Mouse (Mus musculus): ENCODE results near the gene Specc1l. TPM values are rescaled to one million over a fixed set of nuclear protein-coding genes. Genes with fewer than 3 reads are reported as not detected.

Gene Specc1l
- polyA plus RNA-seq, 1 experiment from 2014 or later, result 42.5 TPM

DNA sequence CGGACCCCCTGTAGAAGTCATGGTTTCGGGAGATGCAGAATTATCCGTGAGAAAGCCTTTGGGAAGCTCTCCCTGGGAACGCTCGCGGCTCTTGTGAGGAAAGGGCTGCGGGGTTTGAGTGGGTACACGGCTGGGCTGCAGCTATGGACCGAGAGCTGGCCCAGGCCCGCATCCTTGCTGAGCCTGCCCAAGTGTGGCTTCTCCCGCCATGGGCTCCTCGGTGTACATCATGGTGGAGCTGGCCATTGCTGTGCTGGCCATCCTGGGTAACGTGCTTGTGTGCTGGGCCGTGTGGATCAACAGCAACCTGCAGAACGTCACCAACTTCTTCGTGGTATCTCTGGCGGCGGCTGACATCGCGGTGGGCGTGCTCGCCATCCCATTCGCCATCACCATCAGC is 113.9 kb downstream of the Specc1l start:
- WGBS, result 97% methylated on average over 23 of the region's 23 CpGs
- H3K9me3 ChIP-seq (ENCODE audit: control insufficient read depth, low read length), result no peaks in the 10 kb centered on the region
- H3K4me3 ChIP-seq (replicated peaks; ENCODE audit: low read length), result no peak overlapping the region
- H3K9ac ChIP-seq (replicated peaks; ENCODE audit: low read depth, low read length), result no peak overlapping the region
- no peak for ATAC-seq
- no peak overlapping the region for H3K27ac ChIP-seq (ENCODE audit: low read length)
- H3K4me1 ChIP-seq (replicated peaks; ENCODE audit: control insufficient read depth, insufficient read depth, low read length), result no peaks in the 10 kb centered on the region
- H3K27me3 ChIP-seq (replicated peaks; ENCODE audit: control insufficient read depth, insufficient read depth, low read length), result no peaks in the 10 kb centered on the region
- H3K4me2 ChIP-seq (ENCODE audit: low read length), result no peak overlapping the region
- H3K36me3 ChIP-seq (ENCODE audit: control insufficient read depth, insufficient read depth), result no peaks in the 10 kb centered on the region

DNA sequence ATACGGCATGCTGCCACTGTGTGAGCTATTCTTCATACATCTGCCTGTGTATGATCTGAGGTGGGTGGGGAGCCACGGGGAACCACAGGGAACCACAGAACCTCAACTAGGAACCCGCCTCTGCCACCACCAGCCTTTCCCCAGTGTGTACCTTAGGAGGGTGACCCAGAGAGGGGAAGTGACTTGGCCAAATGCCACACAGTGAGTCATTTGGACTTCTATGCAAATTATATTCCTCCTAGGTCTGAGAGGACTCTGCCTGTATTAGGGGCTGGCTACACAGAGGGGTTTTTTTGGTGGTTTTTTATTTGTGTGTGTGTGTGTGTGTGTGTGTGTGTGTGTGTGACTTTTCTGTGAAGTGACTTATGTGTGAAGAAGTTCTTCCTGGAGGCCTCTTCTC is 114.7 kb downstream of the Specc1l start:
- Histone ChIP-seq H3K36me3 (ENCODE audit: control insufficient read depth, insufficient read depth) (no peaks in the 10 kb centered on the region), H3K4me1 (replicated peaks; ENCODE audit: control insufficient read depth, insufficient read depth, low read length) (no peaks in the 10 kb centered on the region), H3K4me3 (replicated peaks; ENCODE audit: low read length) (no peak overlapping the region), H3K4me2 (ENCODE audit: low read length) (no peak overlapping the region), H3K9ac (replicated peaks; ENCODE audit: low read depth, low read length) (no peak overlapping the region), H3K27me3 (replicated peaks; ENCODE audit: control insufficient read depth, insufficient read depth, low read length) (no peaks in the 10 kb centered on the region), H3K27ac (ENCODE audit: low read length) (no peak overlapping the region), H3K9me3 (ENCODE audit: control insufficient read depth, low read length) (no peaks in the 10 kb centered on the region)
- 84% methylated on average over 3 of the region's 3 CpGs for WGBS
- ATAC-seq, result no peak

DNA sequence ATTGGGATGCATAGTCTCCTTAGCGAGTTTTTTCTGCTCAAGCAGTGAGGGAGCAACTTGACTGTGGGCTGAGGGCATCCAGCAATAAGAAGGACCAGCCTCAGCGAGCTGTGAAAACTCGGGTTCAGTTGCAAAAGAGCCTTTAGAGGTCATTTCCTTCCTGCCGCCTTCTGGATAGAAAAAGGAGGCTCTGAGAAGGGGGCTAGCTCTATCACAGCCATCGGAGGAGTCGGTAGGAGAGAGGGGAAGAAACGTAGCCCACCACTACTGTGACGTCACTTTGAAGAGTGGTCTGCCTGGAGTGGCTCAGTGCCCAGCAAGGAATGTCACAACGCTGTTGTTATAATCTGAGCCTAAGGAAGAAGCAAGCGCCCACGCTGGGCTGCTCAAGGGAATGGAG is 115.2 kb downstream of the Specc1l start:
- no peak for ATAC-seq
- Histone ChIP-seq H3K27me3 (replicated peaks; ENCODE audit: control insufficient read depth, insufficient read depth, low read length) (no peaks in the 10 kb centered on the region), H3K4me2 (ENCODE audit: low read length) (no peak overlapping the region), H3K36me3 (ENCODE audit: control insufficient read depth, insufficient read depth) (no peaks in the 10 kb centered on the region), H3K9ac (replicated peaks; ENCODE audit: low read depth, low read length) (no peak overlapping the region), H3K4me1 (replicated peaks; ENCODE audit: control insufficient read depth, insufficient read depth, low read length) (no peaks in the 10 kb centered on the region), H3K9me3 (ENCODE audit: control insufficient read depth, low read length) (no peaks in the 10 kb centered on the region), H3K27ac (ENCODE audit: low read length) (no peak overlapping the region), H3K4me3 (replicated peaks; ENCODE audit: low read length) (no peak overlapping the region)
- 74% methylated on average over 11 of the region's 11 CpGs for WGBS

DNA sequence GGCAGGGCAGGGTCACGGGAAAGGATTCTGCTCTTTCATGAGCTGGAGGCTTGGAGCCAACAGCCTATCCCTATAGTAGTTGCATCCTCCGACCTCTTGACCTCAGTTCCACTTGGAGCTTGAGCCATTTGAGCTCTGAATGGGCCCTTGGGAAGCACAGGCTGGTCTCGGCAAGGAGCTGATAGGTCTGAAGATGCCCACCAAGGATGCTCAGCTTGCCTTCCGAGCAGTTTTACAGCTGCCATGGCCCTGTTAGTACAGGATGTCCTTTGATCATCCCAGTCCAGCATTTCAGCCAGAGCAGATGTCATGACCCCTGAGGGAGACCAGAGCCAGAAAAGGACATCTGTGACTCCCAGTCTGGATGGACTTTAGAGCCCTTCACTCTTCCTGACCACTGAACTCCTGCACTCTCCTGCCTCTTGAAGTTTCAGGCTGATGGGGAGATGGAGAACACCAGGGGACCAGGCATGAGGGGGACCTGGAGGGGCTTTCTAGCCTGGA is 116.4 kb downstream of the Specc1l start:
- H3K4me3 ChIP-seq (replicated peaks; ENCODE audit: low read length), result no peak overlapping the region
- H3K27me3 ChIP-seq (replicated peaks; ENCODE audit: control insufficient read depth, insufficient read depth, low read length), result no peaks in the 10 kb centered on the region
- no peaks in the 10 kb centered on the region for H3K4me1 ChIP-seq (replicated peaks; ENCODE audit: control insufficient read depth, insufficient read depth, low read length)
- H3K4me2 ChIP-seq (ENCODE audit: low read length), result no peak overlapping the region
- 57% methylated on average over 4 of the region's 4 CpGs for WGBS
- H3K9me3 ChIP-seq (ENCODE audit: control insufficient read depth, low read length), result no peaks in the 10 kb centered on the region
- ATAC-seq, result no peak
- no peak overlapping the region for H3K9ac ChIP-seq (replicated peaks; ENCODE audit: low read depth, low read length)
- H3K36me3 ChIP-seq (ENCODE audit: control insufficient read depth, insufficient read depth), result no peaks in the 10 kb centered on the region
- H3K27ac ChIP-seq (ENCODE audit: low read length), result no peak overlapping the region

DNA sequence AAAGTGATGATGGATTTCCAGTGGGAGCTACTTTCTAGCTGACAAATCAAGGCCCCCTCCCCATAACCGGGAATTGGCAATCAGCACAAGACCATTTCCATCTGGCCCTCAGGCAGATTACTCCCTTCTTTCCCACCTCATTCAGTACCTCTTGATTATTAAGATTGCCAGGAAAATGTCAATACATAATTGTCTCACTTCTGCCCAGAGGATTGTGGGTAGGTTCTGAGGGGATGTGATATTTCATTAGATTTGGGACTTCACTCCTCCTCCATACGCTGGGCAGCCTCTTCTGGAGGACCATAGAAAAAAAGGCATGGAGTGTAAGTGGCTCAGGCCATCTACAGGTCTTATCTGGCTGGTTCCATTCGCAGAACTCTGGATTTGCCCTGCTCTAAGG is 120.4 kb downstream of the Specc1l start:
- H3K27me3 ChIP-seq (replicated peaks; ENCODE audit: control insufficient read depth, insufficient read depth, low read length), result no peaks in the 10 kb centered on the region

DNA sequence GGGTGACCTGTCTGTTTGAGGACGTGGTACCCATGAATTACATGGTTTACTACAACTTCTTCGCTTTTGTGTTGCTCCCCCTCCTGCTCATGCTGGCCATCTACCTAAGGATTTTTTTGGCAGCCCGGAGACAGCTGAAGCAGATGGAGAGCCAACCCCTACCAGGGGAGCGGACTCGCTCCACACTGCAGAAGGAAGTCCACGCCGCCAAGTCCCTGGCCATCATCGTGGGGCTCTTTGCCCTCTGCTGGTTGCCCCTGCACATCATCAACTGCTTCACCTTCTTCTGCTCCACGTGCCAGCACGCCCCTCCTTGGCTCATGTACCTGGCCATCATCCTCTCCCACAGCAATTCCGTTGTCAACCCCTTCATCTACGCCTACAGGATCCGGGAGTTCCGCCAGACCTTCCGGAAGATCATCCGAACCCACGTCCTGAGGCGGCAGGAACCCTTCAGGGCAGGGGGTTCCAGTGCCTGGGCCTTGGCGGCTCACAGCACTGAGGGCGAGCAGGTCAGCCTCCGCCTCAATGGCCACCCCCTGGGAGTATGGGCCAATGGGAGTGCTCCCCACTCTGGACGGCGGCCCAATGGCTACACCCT is 121.4 kb downstream of the Specc1l start:
- Histone ChIP-seq H3K4me3 (replicated peaks; ENCODE audit: low read length) (no peak overlapping the region), H3K27ac (ENCODE audit: low read length) (no peak overlapping the region), H3K9me3 (ENCODE audit: control insufficient read depth, low read length) (no peaks in the 10 kb centered on the region), H3K9ac (replicated peaks; ENCODE audit: low read depth, low read length) (no peak overlapping the region), H3K36me3 (ENCODE audit: control insufficient read depth, insufficient read depth) (no peaks in the 10 kb centered on the region), H3K27me3 (replicated peaks; ENCODE audit: control insufficient read depth, insufficient read depth, low read length) (no peaks in the 10 kb centered on the region), H3K4me1 (replicated peaks; ENCODE audit: control insufficient read depth, insufficient read depth, low read length) (no peaks in the 10 kb centered on the region), H3K4me2 (ENCODE audit: low read length) (no peak overlapping the region)
- ATAC-seq, result no peak
- 93% methylated on average over 23 of the region's 23 CpGs for WGBS

More for the DNA sequence above, 120.4 kb downstream of the Specc1l start:
- H3K36me3 ChIP-seq (ENCODE audit: control insufficient read depth, insufficient read depth), result no peaks in the 10 kb centered on the region
- WGBS, result 87% methylated on average over 3 of the region's 3 CpGs
- H3K4me2 ChIP-seq (ENCODE audit: low read length), result no peak overlapping the region
- H3K4me1 ChIP-seq (replicated peaks; ENCODE audit: control insufficient read depth, insufficient read depth, low read length), result no peaks in the 10 kb centered on the region
- H3K4me3 ChIP-seq (replicated peaks; ENCODE audit: low read length), result no peak overlapping the region
- H3K9me3 ChIP-seq (ENCODE audit: control insufficient read depth, low read length), result no peaks in the 10 kb centered on the region
- H3K9ac ChIP-seq (replicated peaks; ENCODE audit: low read depth, low read length), result no peak overlapping the region
- ATAC-seq, result no peak
- H3K27ac ChIP-seq (ENCODE audit: low read length), result no peak overlapping the region

DNA sequence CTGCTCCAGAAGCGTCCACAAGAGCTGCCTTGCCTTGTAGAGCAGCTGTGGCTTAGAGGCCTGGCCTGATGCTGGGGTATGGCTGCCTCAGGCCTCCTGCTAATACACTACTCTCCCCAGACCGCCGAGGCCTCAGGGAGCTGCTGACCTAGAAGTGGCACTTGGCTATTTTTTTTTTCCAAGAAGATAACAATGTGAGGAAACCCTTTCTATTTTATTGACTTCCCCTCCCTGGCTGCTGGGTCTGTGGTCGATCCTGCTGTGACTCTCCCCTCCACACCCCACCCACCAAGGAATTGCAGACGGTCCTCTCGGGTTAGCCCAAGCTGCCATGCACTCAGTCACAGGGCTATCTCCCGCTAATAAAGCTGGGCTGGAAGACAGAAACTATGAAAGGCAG is 122.3 kb downstream of the Specc1l start:
- Histone ChIP-seq H3K4me3 (replicated peaks; ENCODE audit: low read length) (no peak overlapping the region), H3K4me1 (replicated peaks; ENCODE audit: control insufficient read depth, insufficient read depth, low read length) (no peaks in the 10 kb centered on the region), H3K4me2 (ENCODE audit: low read length) (no peak overlapping the region), H3K9me3 (ENCODE audit: control insufficient read depth, low read length) (no peaks in the 10 kb centered on the region), H3K27me3 (replicated peaks; ENCODE audit: control insufficient read depth, insufficient read depth, low read length) (no peaks in the 10 kb centered on the region), H3K27ac (ENCODE audit: low read length) (no peak overlapping the region), H3K36me3 (ENCODE audit: control insufficient read depth, insufficient read depth) (no peaks in the 10 kb centered on the region), H3K9ac (replicated peaks; ENCODE audit: low read depth, low read length) (no peak overlapping the region)
- 91% methylated on average over 7 of the region's 7 CpGs for WGBS
- no peak for ATAC-seq

DNA sequence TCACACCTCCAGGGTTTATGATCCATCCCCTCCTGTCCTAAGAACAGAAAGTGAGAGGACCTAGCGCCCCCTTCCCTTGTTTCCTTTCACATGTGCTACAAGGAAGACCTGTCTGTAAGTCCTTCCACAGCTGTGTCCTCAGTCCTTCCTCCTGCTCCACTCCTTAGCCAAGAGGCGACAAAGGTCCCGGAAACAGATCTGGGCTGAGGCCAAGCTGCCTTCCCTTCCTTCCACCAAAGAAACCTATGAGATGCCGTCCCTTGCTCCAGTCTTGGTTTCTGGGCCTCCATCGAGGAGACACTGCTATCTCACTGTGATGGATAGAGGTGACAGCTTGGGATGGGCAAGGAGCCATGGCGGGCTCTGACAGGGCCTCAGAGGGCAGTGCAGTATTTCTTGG is 123.2 kb downstream of the Specc1l start:
- no peak for ATAC-seq
- Histone ChIP-seq H3K9ac (replicated peaks; ENCODE audit: low read depth, low read length) (no peak overlapping the region), H3K36me3 (ENCODE audit: control insufficient read depth, insufficient read depth) (no peaks in the 10 kb centered on the region), H3K27ac (ENCODE audit: low read length) (no peak overlapping the region), H3K4me2 (ENCODE audit: low read length) (no peak overlapping the region), H3K4me3 (replicated peaks; ENCODE audit: low read length) (no peak overlapping the region), H3K27me3 (replicated peaks; ENCODE audit: control insufficient read depth, insufficient read depth, low read length) (no peaks in the 10 kb centered on the region), H3K4me1 (replicated peaks; ENCODE audit: control insufficient read depth, insufficient read depth, low read length) (no peaks in the 10 kb centered on the region), H3K9me3 (ENCODE audit: control insufficient read depth, low read length) (no peaks in the 10 kb centered on the region)
- 88% methylated on average over 6 of the region's 6 CpGs for WGBS

DNA sequence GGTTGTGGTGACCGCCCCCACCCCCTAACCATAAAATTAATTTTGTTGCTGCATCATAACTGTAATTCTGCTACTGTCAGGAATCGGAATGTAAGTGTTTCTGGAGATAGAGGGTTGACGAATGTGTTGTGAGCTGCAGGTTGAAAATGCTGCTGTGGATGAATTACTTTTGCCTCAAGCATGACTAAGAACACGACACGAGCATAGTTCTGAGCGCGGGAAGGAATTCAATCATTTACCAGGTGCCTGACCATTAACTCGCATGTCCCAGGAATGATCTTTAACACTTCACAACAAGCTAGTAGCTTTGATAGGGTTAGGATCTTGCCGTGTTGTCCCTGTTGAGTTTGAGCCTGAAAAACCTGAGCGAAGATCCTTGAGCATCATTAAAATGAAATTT is 125.4 kb downstream of the Specc1l start:
- WGBS, result 91% methylated on average over 10 of the region's 10 CpGs
- no peak for ATAC-seq
- Histone ChIP-seq H3K4me2 (ENCODE audit: low read length) (no peak overlapping the region), H3K27me3 (replicated peaks; ENCODE audit: control insufficient read depth, insufficient read depth, low read length) (no peaks in the 10 kb centered on the region), H3K4me1 (replicated peaks; ENCODE audit: control insufficient read depth, insufficient read depth, low read length) (no peaks in the 10 kb centered on the region), H3K9ac (replicated peaks; ENCODE audit: low read depth, low read length) (no peak overlapping the region), H3K27ac (ENCODE audit: low read length) (no peak overlapping the region), H3K4me3 (replicated peaks; ENCODE audit: low read length) (no peak overlapping the region), H3K9me3 (ENCODE audit: control insufficient read depth, low read length) (no peaks in the 10 kb centered on the region), H3K36me3 (ENCODE audit: control insufficient read depth, insufficient read depth) (no peaks in the 10 kb centered on the region)

DNA sequence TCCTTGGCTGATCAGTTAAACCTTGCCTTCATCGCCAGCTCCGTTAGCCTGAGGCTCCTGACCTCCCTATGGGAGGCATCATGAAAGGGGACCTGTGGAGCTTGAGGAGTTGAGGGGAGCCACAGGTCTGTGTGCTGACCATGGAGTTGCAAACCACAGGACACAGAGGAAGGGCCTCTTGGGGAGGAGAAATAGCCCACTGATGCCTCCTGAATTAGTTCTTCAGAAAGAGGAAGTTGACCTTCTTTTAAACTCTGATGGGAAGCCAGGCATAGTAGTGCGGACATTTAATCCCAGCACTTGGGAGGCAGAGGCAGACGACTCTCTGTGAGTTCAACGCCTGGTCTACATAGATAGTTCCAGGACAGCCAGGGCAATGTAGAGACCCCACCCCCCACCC is 127.0 kb downstream of the Specc1l start:
- no peak for ATAC-seq
- H3K4me2 ChIP-seq (ENCODE audit: low read length), result no peak overlapping the region
- no peaks in the 10 kb centered on the region for H3K27me3 ChIP-seq (replicated peaks; ENCODE audit: control insufficient read depth, insufficient read depth, low read length)
- no peaks in the 10 kb centered on the region for H3K9me3 ChIP-seq (ENCODE audit: control insufficient read depth, low read length)
- no peak overlapping the region for H3K9ac ChIP-seq (replicated peaks; ENCODE audit: low read depth, low read length)
- no peak overlapping the region for H3K27ac ChIP-seq (ENCODE audit: low read length)
- WGBS, result 88% methylated on average over 5 of the region's 5 CpGs
- no peaks in the 10 kb centered on the region for H3K36me3 ChIP-seq (ENCODE audit: control insufficient read depth, insufficient read depth)
- no peaks in the 10 kb centered on the region for H3K4me1 ChIP-seq (replicated peaks; ENCODE audit: control insufficient read depth, insufficient read depth, low read length)
- no peak overlapping the region for H3K4me3 ChIP-seq (replicated peaks; ENCODE audit: low read length)
